Mouse (Mus musculus): ENCODE data around the gene Fpr1. TPM values are rescaled to one million over a fixed set of nuclear protein-coding genes. Genes with fewer than 3 reads are reported as not detected.

The Fpr1 gene
- polyA plus RNA-seq, 1 experiment: 0.18 TPM

Other genes starting within 250 kb of the Fpr1 start
- not detected in 2 replicates for gene Vmn2r90, start 180.2 kb downstream of the Fpr1 start, polyA plus RNA-seq (2012; rRNA removed)
- 91.3 and 98.6 TPM in 2 replicates for gene Spaca6, start 56.8 kb downstream of the Fpr1 start, polyA plus RNA-seq (2012; rRNA removed)
- 0.62 and 0.90 TPM in 2 replicates for gene Has1, start 28.7 kb downstream of the Fpr1 start, polyA plus RNA-seq (2012; rRNA removed)
- 0.28 and 0.43 TPM in 2 replicates for gene Fpr2, start 3.9 kb upstream of the Fpr1 start, polyA plus RNA-seq (2012; rRNA removed)
- not detected in 2 replicates for gene Fpr3, start 3.9 kb upstream of the Fpr1 start, polyA plus RNA-seq (2012; rRNA removed)
- gene Fpr-rs4, start 137.8 kb upstream of the Fpr1 start, polyA plus RNA-seq (2012; rRNA removed): not detected in 2 replicates
- gene Vmn2r124, start 165.5 kb upstream of the Fpr1 start, polyA plus RNA-seq (2012; rRNA removed): not detected in 2 replicates
- gene Vmn2r91, start 201.1 kb upstream of the Fpr1 start, polyA plus RNA-seq (2012; rRNA removed): not detected in 2 replicates